Mouse (Mus musculus) spleen, postnatal 36 days (tissue): Measurements from ENCODE around the gene Pcyt1a.
"Not testable (repeated sequence)": the region's sequence is repeated elsewhere in the genome, so short reads cannot be mapped to it uniquely, and the experiment has no call there.

ENCODE experiments used
- DNase-seq, 2 experiments: peaks; one replicate each; pipeline ENCODE4 v3.0.0; 2022; ENCODE audit warnings: low spot score in 2 of 2, mixed read lengths in 1 of 2

Pcyt1a gene

GRCm38 (mm10) chr16:32472276-32473015, 41.7 kb downstream of the Pcyt1a start:
- no peak for DNase-seq

GRCm38 (mm10) chr16:32477315-32477714, 46.6 kb downstream of the Pcyt1a start:
- DNase-seq = no peak

GRCm38 (mm10) chr16:32479415-32479814, 48.7 kb downstream of the Pcyt1a start:
- DNase-seq = no peak

DNA sequence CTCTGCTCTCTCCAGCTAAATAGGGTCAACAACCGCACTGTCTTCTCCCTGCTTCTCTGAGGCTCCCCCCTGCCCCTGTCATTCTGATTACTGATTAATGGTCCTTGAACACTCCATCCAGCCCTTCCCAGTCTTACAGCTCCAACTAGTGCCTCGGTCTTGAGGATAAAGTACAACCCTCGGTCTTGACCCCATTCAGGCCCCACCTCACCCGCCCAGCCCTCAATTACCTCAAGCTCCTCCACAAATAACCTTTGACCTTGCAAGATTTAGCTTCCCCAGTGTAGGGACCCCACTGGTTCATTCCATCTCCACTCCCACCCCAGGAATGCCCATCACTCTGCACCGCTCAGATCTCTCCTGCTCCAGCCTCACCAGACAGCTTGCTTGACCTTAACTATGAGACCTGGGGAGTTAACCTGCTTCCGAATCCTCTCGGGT, 53.7 kb downstream of the Pcyt1a start:
- no peak for DNase-seq

GRCm38 (mm10) chr16:32485209-32485608, 54.5 kb downstream of the Pcyt1a start:
- no peak for DNase-seq

DNA sequence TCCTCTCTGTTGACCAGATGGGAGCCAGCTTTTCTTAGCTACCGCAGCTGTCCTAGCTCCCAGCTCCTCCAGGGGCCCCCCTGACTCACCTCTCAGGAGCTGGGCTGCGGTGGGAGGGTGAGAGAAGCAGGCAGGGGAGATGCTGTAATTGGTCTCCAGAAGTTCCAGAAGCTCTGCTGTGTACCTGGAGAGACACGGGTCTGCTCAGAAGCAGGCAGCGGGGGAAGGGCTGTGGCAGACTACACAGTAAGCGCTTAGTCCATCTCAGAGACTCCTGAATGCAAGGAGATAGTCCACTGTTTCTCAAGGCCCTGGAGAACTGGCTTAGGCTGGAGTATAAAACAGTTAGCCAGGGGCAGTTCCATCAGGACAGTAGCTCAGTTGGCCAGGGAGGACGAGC, 55.3 kb downstream of the Pcyt1a start:
- DNase-seq = no peak

- no peak for DNase-seq
These were observed 56.8 kb downstream of the Pcyt1a start, which contains the start of gene Slc51a for GRCm38 (mm10) chr16:32487234-32488111. Slc51a (minus strand) TSS chr16:32487879.

DNA sequence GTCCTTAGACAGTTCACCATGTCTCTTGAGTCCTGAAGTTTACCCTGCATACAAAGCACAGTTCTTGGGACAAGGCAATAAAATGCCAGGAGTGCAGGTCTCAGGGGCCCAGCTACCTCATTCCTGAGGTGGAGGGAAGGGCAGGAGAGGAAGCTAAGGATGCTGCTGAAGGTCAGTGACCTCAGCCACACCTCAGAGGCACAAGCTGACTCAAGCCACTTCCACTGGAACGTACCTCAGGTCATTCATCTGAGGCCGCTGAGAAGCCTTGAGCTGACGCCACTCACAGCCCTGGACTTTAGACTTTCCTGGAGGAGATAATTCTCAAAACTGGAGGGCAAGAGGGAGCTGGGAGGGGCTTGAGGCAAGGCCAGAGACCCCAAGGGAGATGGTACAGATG, 58.2 kb downstream of the Pcyt1a start:
- DNase-seq = no peak

- not testable (repeated sequence) for DNase-seq
These were observed 63.6 kb downstream of the Pcyt1a start for GRCm38 (mm10) chr16:32494371-32494770.

DNA sequence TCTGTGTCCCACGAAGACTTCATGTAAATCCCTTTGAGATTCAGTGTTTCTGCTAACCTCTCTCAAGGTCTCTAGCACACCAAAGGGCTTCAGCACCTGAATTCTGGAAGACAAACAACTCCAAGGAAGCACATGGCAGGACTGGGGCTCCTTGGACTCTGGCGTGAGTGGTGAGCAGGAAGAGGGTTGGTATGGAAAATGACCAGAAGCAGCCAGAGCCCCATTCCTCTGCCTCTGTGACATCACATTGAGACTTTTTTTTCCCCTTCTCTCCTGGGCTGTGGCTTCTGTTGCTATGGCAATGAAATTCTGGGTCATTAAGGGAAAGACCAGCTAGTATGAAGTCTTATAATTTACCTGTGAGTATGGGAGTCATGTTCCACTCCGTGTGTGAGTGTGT, 65.2 kb downstream of the Pcyt1a start, which contains the start of gene Zdhhc19:
Gene Zdhhc19, plus strand, starts transcription at position 301 of the 400 bp plus-strand sequence.
- no peak for DNase-seq

GRCm38 (mm10) chr16:32498996-32499395, 68.3 kb downstream of the Pcyt1a start:
- no peak for DNase-seq

DNA sequence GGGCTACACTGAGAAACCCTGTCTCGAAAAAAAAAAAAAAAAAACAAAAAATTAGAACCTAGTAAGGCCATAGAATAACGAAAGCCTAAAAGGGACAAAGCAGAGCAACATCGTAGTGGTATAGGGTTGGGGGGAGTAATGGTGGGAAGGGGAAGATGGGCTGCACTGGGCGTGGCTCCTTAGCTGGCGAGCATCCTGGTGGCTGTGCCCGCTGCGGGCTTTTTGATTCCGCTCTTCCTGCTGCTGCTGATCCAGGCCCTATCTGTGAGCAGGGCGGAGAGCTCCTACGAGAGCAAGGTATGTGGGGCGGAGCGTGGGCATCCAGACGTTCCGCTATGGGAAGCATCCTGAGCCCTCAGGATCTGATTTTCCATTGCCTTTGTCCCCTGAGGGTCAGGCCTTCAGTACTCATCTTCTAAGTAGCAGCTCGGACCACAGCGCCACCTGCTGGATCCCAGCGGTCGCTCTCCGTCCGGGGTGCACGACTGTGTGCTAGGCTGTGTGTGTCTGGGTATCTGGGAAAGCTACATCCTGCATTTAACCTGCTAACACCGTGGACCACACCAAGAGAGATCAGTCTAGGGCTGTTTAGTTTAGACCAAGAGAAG, 68.8 kb downstream of the Pcyt1a start:
- peak; percentile 65 to 69 for DNase-seq

DNA sequence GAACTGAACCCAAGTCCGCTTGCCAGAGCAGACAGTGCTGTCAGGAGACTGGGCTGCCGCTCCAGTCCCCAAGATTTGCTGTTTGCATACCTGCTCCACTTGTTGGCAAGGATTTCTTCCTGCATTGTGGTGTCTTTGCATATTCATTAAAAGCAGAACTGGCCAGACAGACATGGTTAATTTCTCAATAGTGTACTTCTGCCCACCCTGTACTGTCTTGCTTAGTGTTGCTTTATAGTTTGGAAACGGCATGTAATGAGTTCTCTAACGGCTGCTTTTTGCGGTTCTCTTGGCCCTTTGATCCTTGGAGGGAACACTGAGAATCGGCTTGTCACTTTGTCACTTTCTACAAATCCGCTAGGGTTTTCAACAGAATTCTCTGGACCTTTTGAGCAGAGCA, 70.7 kb downstream of the Pcyt1a start:
- no peak for DNase-seq

GRCm38 (mm10) chr16:32502621-32503335, 72.1 kb downstream of the Pcyt1a start:
- DNase-seq = no peak

DNA sequence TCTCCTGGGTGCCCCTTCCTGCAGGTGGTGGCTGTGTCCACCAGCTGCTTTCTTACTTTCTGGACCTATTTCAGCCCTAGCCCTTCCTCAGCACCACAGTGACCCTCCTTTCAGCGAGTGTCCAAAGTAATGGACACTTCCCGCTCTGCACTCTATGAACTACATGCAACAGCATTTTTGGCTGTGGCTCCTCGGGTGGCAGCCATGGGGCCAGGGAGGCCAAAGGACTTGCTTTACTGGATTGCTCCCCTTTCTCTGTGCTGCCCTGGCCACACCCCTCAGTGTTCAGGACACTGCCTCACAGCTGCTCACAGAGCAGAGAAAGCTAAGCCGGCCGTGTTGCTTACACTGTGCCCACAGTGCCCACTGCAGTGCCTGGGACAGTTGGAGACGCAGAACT, 72.9 kb downstream of the Pcyt1a start:
- DNase-seq = no peak

DNA sequence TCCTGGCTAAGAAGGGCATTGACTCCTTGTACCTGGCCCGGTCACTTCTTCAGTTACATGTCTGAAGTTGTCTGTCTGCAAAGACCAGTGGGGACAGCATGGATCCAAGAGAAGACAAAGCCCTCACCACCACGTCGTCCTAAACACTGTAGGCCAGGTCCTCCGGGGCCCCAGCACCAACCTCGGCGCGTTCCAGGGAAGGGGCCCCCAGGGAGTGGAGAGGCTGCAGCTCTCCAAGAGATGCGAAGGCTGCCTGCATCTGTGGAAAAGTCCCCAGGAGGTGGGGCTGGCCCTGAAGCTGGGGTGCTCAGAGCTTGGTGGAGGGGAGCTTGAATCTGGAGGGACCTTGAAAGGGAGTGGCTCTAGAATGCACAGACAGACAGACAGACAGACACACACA, 75.6 kb downstream of the Pcyt1a start:
- no peak for DNase-seq

- no peak for DNase-seq
These were observed 76.1 kb downstream of the Pcyt1a start for GRCm38 (mm10) chr16:32506868-32507267.

DNA sequence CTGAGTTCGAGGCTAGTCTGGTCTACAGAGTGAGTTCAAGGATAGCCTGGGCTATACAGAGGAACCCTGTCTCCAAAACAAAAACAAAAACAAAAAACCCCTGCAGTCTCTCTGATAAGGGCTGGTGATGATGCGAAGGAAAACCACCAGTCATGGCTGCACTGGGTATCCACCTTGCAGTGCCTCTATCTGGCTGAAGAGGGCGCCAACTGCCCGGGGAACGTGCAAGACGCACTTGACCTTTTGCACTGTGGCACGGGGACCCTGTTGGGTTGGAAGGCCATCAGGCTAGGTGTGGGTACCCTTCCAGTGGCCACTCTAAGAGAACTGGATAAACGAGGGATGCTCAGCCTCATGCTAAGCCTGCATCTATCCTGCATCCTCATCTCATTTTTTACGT, 76.7 kb downstream of the Pcyt1a start:
- DNase-seq = peak; percentile 76 to 85

DNA sequence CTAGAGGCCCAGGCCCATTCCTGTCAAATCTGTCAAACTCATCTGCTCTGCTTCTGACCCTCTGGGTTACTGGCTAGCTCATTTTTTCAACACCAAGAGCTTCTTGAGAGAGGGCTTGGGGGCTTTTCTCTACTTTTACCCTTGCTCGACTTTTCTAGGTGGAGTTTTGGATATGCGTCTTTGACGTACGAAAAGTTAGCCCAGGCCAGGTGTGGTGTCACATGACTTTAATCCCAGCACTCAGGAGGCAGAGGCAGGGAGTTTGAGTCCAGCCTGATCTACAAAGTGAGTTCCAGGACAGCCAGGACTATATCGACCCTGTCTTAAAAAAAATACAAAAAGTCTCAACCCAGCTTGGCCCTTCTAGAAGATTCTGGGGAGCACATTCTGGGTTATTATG, 77.3 kb downstream of the Pcyt1a start:
- DNase-seq = no peak

- no peak for DNase-seq
These were observed 77.9 kb downstream of the Pcyt1a start for GRCm38 (mm10) chr16:32508506-32509065.
